Mouse (Mus musculus) C2C12 (cell line): Measurements from ENCODE around the gene Tob2. TPM values are rescaled to one million over a fixed set of nuclear protein-coding genes. Genes with fewer than 3 reads are reported as not detected.

ENCODE experiments used
- H3K27me3 ChIP-seq: one replicate; pipeline ENCODE4 v1.6.1; 2011; ENCODE audit not compliant: control insufficient read depth, insufficient read depth, insufficient read length
- H3K36me3 ChIP-seq: one replicate; pipeline ENCODE4 v1.6.1; 2011; ENCODE audit not compliant: control insufficient read depth, insufficient read depth
- H3K4me3 ChIP-seq: one replicate; pipeline ENCODE4 v1.5.1; 2011; ENCODE audit warnings: mild to moderate bottlenecking, control low read depth; ENCODE audit not compliant: poor library complexity, insufficient read depth, severe bottlenecking
- H3K79me2 ChIP-seq: one replicate; pipeline ENCODE4 v1.6.1; 2011; ENCODE audit not compliant: control insufficient read depth, insufficient read depth
- H3K79me3 ChIP-seq: one replicate; pipeline ENCODE4 v1.6.1; 2011; ENCODE audit warnings: low read depth, control low read depth
- H3ac ChIP-seq: one replicate; pipeline ENCODE3; 2011; ENCODE audit warnings: low read depth; ENCODE audit not compliant: control insufficient read depth, insufficient read length
- CEBPB ChIP-seq: IDR thresholded peaks from one replicate; pipeline ENCODE4 v1.6.1; 2011; ENCODE audit warnings: low read depth, mild to moderate bottlenecking, control low read depth, moderate library complexity
- CTCF ChIP-seq: IDR thresholded peaks from one replicate; pipeline ENCODE4 v1.5.1; 2011; ENCODE audit not compliant: control insufficient read depth, insufficient read depth, insufficient read length
- FOSL1 ChIP-seq: IDR thresholded peaks from one replicate; pipeline ENCODE4 v1.8.0; 2011; ENCODE audit warnings: mild to moderate bottlenecking, low read length; ENCODE audit not compliant: poor library complexity, insufficient read depth, severe bottlenecking
- MAX ChIP-seq: IDR thresholded peaks from one replicate; pipeline ENCODE4 v1.6.1; 2011; ENCODE audit warnings: mild to moderate bottlenecking, control low read depth
- MYOD1 ChIP-seq: IDR thresholded peaks from one replicate; pipeline ENCODE4 v1.6.1; 2011; ENCODE audit warnings: low read depth; ENCODE audit not compliant: control insufficient read depth, insufficient read length
- MYOG ChIP-seq: IDR thresholded peaks from one replicate; pipeline ENCODE4 v1.6.1; 2011; ENCODE audit not compliant: control insufficient read depth, insufficient read length; ENCODE audit errors: extremely low read depth
- USF1 ChIP-seq: IDR thresholded peaks from one replicate; pipeline ENCODE4 v1.6.1; 2011; ENCODE audit warnings: low read depth, mild to moderate bottlenecking, control low read depth, moderate library complexity
- polyA plus RNA-seq: library from polyadenylated mRNA; unstranded; fragments of >200 nt; fragmentation: generic; extraction: Trizol; gene quantifications from one replicate; pipeline ENCODE4 v1.2.1, GENCODE M21; 2012; ENCODE audit warnings: missing spikeins

Gene Tob2
- polyA plus RNA-seq, 1 experiment = 37.5 TPM

DNA sequence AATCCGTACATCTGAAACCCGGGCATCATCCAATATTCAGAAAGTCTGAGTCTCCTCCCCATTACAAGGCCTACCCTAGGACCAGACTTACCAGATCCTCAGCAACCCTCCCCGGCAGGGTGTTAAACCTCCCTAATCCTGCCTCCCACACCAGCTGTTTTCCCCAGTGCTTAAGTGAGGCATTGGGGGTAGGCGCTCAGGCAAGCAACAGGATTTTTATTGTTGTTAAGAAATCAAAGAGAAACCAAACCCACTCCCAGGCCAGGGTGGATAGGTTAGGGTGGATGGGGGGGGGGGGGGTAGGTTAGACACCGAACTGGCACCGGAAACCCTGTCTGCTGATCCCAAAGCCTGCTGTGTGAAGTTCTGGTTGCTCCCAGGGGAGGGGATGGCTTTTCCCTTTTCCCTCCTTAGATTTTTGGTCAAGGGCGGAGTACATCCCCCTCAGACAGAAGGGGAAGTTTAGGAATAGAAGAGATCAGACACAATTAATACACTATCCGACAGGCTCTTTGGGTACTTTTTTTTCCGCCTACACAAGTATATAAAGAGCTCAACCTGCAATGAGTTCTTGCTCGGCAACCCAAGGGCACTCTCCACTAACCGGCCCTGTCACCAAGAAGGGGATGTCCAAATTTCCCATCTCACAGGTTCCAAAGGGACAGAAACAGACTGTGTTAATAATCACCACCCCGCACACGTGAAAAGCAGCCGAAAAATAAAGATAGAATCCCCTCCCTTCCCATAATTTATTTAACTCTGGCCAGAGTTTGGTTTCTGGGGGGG, 1.5 kb downstream of the Tob2 start:
- Histone ChIP-seq H3K4me3 (peak overlapping the region; percentile 96), H3K27me3 (no peaks in the 10 kb centered on the region), H3K79me2 (peaks cover 70% of the 10 kb centered on the region), H3K36me3 (peaks cover 24% of the 10 kb centered on the region), H3ac (peak overlapping the region; percentile 79), H3K79me3 (peaks cover 47% of the 10 kb centered on the region)
- no peak for TF ChIP-seq MAX
- no peak for TF ChIP-seq FOSL1
- TF ChIP-seq MYOG = no peak
- no peak for TF ChIP-seq CEBPB
- no peak for TF ChIP-seq MYOD1
- no peak for TF ChIP-seq CTCF
- TF ChIP-seq USF1 = no peak

DNA sequence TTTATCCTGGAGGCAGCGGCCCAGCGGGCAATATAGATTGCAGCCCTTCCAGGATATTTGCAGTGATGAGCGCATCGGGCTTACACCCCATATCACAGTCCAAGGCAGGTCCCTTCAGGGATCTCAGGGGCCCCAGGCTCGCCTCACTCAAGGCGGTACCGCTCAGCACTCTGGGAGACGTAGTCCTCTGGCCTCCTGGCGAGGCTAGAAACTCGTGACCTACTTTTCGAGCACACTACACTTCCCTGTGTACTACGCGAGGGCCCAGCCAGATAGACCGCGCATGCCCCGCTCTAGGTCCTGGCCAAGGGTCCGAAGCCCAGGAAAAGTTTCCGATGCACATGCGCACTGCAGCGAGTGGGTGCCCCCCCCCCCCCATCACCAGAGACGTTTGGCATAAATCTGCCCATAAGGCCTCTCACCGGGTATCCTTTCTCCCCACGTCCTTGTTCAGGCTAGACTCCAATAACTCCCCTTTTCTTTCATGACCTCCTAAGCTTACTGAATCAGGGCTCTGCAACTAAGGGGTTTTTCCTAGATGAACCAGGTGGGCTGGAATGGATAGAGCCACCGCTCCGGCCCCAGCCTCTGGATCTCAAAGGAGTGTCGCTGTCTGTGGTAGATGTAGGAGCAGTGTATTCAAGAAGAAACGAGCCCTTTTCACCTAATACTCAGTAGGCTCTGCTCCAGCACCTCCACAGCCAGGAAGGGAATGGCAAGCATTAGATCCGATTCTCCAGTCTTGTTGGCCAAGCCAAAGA, 2.4 kb downstream of the Tob2 start:
- Histone ChIP-seq H3K79me2 (peaks cover 79% of the 10 kb centered on the region), H3K36me3 (peaks cover 33% of the 10 kb centered on the region), H3ac (peak overlapping the region; percentile 79), H3K27me3 (no peaks in the 10 kb centered on the region), H3K79me3 (peaks cover 47% of the 10 kb centered on the region), H3K4me3 (peak overlapping the region; percentile 96)
- TF ChIP-seq MYOD1 = no peak
- no peak for TF ChIP-seq CEBPB
- TF ChIP-seq USF1 = no peak
- TF ChIP-seq MYOG = no peak
- no peak for TF ChIP-seq MAX
- TF ChIP-seq CTCF = no peak
- TF ChIP-seq FOSL1 = no peak

DNA sequence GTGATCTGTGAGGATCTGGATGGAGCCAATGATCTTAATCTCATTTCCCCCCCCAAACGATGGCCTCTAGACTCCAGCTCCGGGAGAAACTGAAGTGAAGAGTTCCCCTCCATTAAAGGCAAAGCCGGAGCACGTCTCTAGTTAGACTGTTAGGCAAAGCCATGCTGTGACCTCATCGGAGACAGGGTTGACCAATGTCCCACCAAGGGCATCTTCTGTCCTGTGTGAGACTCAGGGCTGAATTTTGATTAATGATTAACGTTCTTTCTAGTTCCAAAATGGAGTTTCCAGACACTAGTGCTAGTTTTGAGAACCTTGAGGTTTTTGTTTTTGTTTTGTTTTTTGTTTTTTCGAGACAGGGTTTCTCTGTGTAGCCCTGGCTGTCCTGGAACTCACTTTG, 5.5 kb downstream of the Tob2 start:
- Histone ChIP-seq H3K4me3 (no peak overlapping the region), H3ac (no peak overlapping the region), H3K36me3 (peaks cover 62% of the 10 kb centered on the region), H3K79me2 (peaks cover 98% of the 10 kb centered on the region), H3K27me3 (no peaks in the 10 kb centered on the region), H3K79me3 (peaks cover 51% of the 10 kb centered on the region)
- TF ChIP-seq CTCF = no peak
- no peak for TF ChIP-seq MAX
- TF ChIP-seq FOSL1 = no peak
- no peak for TF ChIP-seq MYOG
- no peak for TF ChIP-seq USF1
- TF ChIP-seq MYOD1 = no peak
- TF ChIP-seq CEBPB = no peak

DNA sequence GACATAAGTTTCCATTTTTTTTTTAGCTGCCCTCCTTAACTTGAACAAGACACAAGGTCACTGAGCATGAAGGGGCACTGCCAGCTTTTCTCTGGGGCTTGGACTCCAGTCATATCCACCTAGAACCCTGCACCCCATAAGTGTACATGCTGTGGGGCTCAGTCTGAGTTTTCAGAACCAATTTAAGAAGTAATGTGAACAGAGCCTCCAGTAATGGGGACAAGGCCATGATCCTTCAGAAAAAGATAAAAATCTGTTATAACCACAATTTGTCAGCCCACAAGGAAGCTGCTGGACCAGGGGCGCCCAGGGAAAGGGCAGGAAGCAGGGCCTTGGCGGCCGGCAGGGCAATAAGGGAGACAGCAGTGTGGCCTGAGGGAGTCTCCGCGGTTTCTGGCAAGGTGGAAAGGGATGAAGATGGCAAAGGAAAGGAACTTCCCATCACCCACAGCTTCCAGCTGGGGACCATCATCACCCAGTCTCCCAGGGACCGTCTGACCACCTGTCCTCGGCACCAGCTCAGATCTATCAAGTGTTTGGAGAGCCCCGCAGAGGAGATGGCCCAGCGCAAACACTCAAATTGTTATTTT, 6.1 kb downstream of the Tob2 start:
- Histone ChIP-seq H3K36me3 (peaks cover 67% of the 10 kb centered on the region), H3K79me3 (peaks cover 46% of the 10 kb centered on the region)

DNA sequence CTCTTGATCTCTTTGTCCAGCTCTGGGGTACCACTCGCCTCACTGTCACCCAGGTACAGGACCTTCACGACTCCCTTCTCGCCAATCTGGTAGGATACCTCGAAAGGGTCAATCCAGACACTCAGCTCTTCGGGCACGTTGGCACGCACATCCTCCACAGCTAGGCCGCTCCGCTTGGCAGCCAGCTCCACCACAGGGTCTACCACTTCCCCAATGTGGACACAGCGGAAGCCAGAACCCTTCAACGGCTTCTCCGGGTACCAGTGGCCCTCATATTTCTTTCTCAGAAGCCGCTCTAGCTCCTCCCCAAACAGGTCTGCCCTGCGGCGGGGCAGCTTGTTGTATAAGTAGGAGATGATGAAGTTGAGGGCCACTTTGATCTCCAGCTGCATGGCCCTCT, 7.2 kb downstream of the Tob2 start:
- Histone ChIP-seq H3K79me2 (peaks cover 91% of the 10 kb centered on the region), H3ac (no peak overlapping the region), H3K36me3 (peaks cover 72% of the 10 kb centered on the region), H3K27me3 (no peaks in the 10 kb centered on the region), H3K79me3 (peaks cover 35% of the 10 kb centered on the region), H3K4me3 (no peak overlapping the region)
- TF ChIP-seq CEBPB (no peak), USF1 (no peak), MYOD1 (no peak), FOSL1 (no peak), MYOG (no peak), MAX (no peak), CTCF (no peak)

More for the DNA sequence above, 6.1 kb downstream of the Tob2 start:
- no peak overlapping the region for H3ac ChIP-seq
- H3K27me3 ChIP-seq = no peaks in the 10 kb centered on the region
- H3K79me2 ChIP-seq = peaks cover 98% of the 10 kb centered on the region
- TF ChIP-seq MYOD1 = no peak
- TF ChIP-seq CTCF = no peak
- no peak for TF ChIP-seq USF1
- no peak for TF ChIP-seq FOSL1
- TF ChIP-seq MAX = no peak
- no peak overlapping the region for H3K4me3 ChIP-seq
